Mouse (Mus musculus): ENCODE data around the gene Mrps18a. TPM values are rescaled to one million over a fixed set of nuclear protein-coding genes. Genes with fewer than 3 reads are reported as not detected.

The Mrps18a gene
- total RNA-seq, 2 experiments from 2014 or later: 11.3 to 19.4 TPM

- peak; percentile 89 for ATAC-seq (replicated peaks; ENCODE audit: low FRiP score, poor library complexity, severe bottlenecking)
Measured at GRCm38 (mm10) chr17:46132862-46133261, 22.1 kb downstream of the Mrps18a start.

GRCm38 (mm10) chr17:46138563-46139236 is 27.9 kb downstream of the Mrps18a start:
- peak; percentile 46; the same call in 1 of the 2 replicates for ATAC-seq (replicated peaks; ENCODE audit: low FRiP score, poor library complexity, severe bottlenecking)

- ATAC-seq (replicated peaks; ENCODE audit: low FRiP score, poor library complexity, severe bottlenecking): no peak
Measured at GRCm38 (mm10) chr17:46139872-46140271, 29.1 kb downstream of the Mrps18a start.

- ATAC-seq (replicated peaks; ENCODE audit: low FRiP score, poor library complexity, severe bottlenecking): peak; percentile 90
Measured at GRCm38 (mm10) chr17:46143578-46144423, 33.0 kb downstream of the Mrps18a start, which contains the start of gene Rsph9. Gene Rsph9 (minus strand): TSS chr17:46144216.

GRCm38 (mm10) chr17:46152847-46153782 is 42.3 kb downstream of the Mrps18a start, which contains the start of gene Mad2l1bp:
Gene Mad2l1bp (minus strand): TSS chr17:46153553.
- ATAC-seq (replicated peaks; ENCODE audit: low FRiP score, poor library complexity, severe bottlenecking): peak; percentile 90

- no peak for ATAC-seq (replicated peaks; ENCODE audit: low FRiP score, poor library complexity, severe bottlenecking)
Measured at GRCm38 (mm10) chr17:46154336-46154735, 43.5 kb downstream of the Mrps18a start.

- peak; percentile 54 for ATAC-seq (replicated peaks; ENCODE audit: low FRiP score, poor library complexity, severe bottlenecking)
Measured at GRCm38 (mm10) chr17:46156680-46157079, 45.9 kb downstream of the Mrps18a start.

- no peak for ATAC-seq (replicated peaks; ENCODE audit: low FRiP score, poor library complexity, severe bottlenecking)
Measured at GRCm38 (mm10) chr17:46157131-46157530, 46.3 kb downstream of the Mrps18a start.

- peak; percentile 59 for ATAC-seq (replicated peaks; ENCODE audit: low FRiP score, poor library complexity, severe bottlenecking)
Measured at GRCm38 (mm10) chr17:46159236-46159635, 48.5 kb downstream of the Mrps18a start.

- ATAC-seq (replicated peaks; ENCODE audit: low FRiP score, poor library complexity, severe bottlenecking): peak; percentile 68
Measured at GRCm38 (mm10) chr17:46160090-46160662, 49.4 kb downstream of the Mrps18a start.

- ATAC-seq (replicated peaks; ENCODE audit: low FRiP score, poor library complexity, severe bottlenecking): peak; percentile 71
Measured at GRCm38 (mm10) chr17:46160686-46161085, 49.9 kb downstream of the Mrps18a start, which contains the start of gene Gtpbp2. Gene Gtpbp2 (plus strand): TSS chr17:46161032.

GRCm38 (mm10) chr17:46161179-46161578 is 50.4 kb downstream of the Mrps18a start:
- no peak for ATAC-seq (replicated peaks; ENCODE audit: low FRiP score, poor library complexity, severe bottlenecking)

GRCm38 (mm10) chr17:46161710-46162109 is 50.9 kb downstream of the Mrps18a start:
- no peak for ATAC-seq (replicated peaks; ENCODE audit: low FRiP score, poor library complexity, severe bottlenecking)

- no peak for ATAC-seq (replicated peaks; ENCODE audit: low FRiP score, poor library complexity, severe bottlenecking)
Measured at GRCm38 (mm10) chr17:46162551-46162950, 51.8 kb downstream of the Mrps18a start.

GRCm38 (mm10) chr17:46162951-46163421 is 52.2 kb downstream of the Mrps18a start:
- ATAC-seq (replicated peaks; ENCODE audit: low FRiP score, poor library complexity, severe bottlenecking): 0 out of 2 replicates have a peak, but pooled peaks have one; percentile 6

GRCm38 (mm10) chr17:46164301-46164700 is 53.5 kb downstream of the Mrps18a start:
- no peak for ATAC-seq (replicated peaks; ENCODE audit: low FRiP score, poor library complexity, severe bottlenecking)

- no peak for ATAC-seq (replicated peaks; ENCODE audit: low FRiP score, poor library complexity, severe bottlenecking)
Measured at GRCm38 (mm10) chr17:46164791-46165190, 54.0 kb downstream of the Mrps18a start.

GRCm38 (mm10) chr17:46165460-46165859 is 54.7 kb downstream of the Mrps18a start:
- ATAC-seq (replicated peaks; ENCODE audit: low FRiP score, poor library complexity, severe bottlenecking): no peak

GRCm38 (mm10) chr17:46166270-46166669 is 55.5 kb downstream of the Mrps18a start:
- no peak for ATAC-seq (replicated peaks; ENCODE audit: low FRiP score, poor library complexity, severe bottlenecking)
